Mouse (Mus musculus) intestine, embryonic 15.5 days (tissue): ENCODE measurements around the gene Olfr199. TPM values are rescaled to one million over a fixed set of nuclear protein-coding genes. Genes with fewer than 3 reads are reported as not detected.
"Not testable (repeated sequence)": the region's sequence is repeated elsewhere in the genome, so short reads cannot be mapped to it uniquely, and the experiment has no call there.

ENCODE experiments used
- ATAC-seq: fragments of 200-750 bp; cut with Nextera tagmentation; 2 replicates; pipeline ENCODE4 v1.8.0; 2017; ENCODE audit warnings: moderate TSS enrichment, moderate library complexity
- H3K27ac ChIP-seq: fragments of 300-500 bp; sonication (generic); 2 replicates; pipeline ENCODE4 v1.5.1; 2015; ENCODE audit warnings: mild to moderate bottlenecking, inconsistent platforms
- H3K27me3 ChIP-seq: fragments of 300-500 bp; sonication (generic); replicated peaks from 2 replicates; pipeline ENCODE4 v1.6.1; 2015; ENCODE audit warnings: inconsistent platforms
- H3K36me3 ChIP-seq: fragments of 300-500 bp; sonication (generic); 2 replicates; pipeline ENCODE4 v1.6.1; 2015; ENCODE audit warnings: inconsistent platforms
- H3K4me1 ChIP-seq: fragments of 300-500 bp; sonication (generic); replicated peaks from 2 replicates; pipeline ENCODE4 v1.6.1; 2015; ENCODE audit warnings: inconsistent platforms
- H3K4me2 ChIP-seq: fragments of 300-500 bp; sonication (generic); replicated peaks from 2 replicates; pipeline ENCODE4 v1.6.1; 2015; ENCODE audit warnings: mild to moderate bottlenecking, inconsistent platforms
- H3K4me3 ChIP-seq: fragments of 300-500 bp; sonication (generic); replicated peaks from 2 replicates; pipeline ENCODE4 v1.5.1; 2015; ENCODE audit warnings: inconsistent platforms
- H3K9ac ChIP-seq: fragments of 300-500 bp; sonication (generic); 2 replicates; pipeline ENCODE4 v1.6.1; 2015; ENCODE audit warnings: inconsistent platforms
- H3K9me3 ChIP-seq: fragments of 300-500 bp; sonication (generic); 2 replicates; pipeline ENCODE4 v1.6.1; 2016; ENCODE audit warnings: inconsistent platforms
- WGBS: fragments of 180-500 bp; shearing (Covaris S2); methylation state at CpG from one replicate; pipeline ENCODE4 v1.1.7; 2015; 5-methylcytosine and 5-hydroxymethylcytosine counted together
- polyA plus RNA-seq: library from polyadenylated mRNA; unstranded; fragments of >200 nt; fragmentation: Nextera tagmentation; extraction: Ambion mirVana; gene quantifications from 2 replicates; pipeline ENCODE4 v1.2.1, GENCODE M21; 2015

Gene Olfr199
- not detected in 2 replicates for polyA plus RNA-seq

DNA sequence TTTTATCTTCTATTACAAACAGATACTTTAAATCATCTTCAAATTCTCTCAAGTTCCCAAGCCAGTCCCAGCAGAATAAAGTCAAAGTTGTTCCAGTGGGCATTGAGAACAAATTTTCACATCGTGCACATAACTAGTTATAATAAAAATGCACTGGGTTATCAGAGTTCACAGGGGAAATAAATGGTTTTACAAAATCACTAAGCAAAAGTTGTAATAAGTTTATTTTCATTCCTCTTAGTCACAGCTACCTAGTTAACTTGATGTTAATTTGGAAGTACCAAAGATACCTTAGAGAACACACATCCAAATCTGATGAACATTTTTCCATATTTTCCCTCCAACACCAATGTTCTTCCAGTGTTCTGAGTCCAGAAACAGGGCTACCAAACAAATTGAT, at the start of gene Olfr199:
Olfr199 (minus strand) TSS at position 101 of the 400 bp plus-strand sequence.
- H3K4me3 ChIP-seq, H3K9ac ChIP-seq, H3K4me2 ChIP-seq, ATAC-seq, H3K27me3 ChIP-seq, H3K9me3 ChIP-seq, H3K4me1 ChIP-seq, H3K36me3 ChIP-seq, H3K27ac ChIP-seq: not testable (repeated sequence)
- 81% methylated on average over 1 of the region's 1 CpGs for WGBS

DNA sequence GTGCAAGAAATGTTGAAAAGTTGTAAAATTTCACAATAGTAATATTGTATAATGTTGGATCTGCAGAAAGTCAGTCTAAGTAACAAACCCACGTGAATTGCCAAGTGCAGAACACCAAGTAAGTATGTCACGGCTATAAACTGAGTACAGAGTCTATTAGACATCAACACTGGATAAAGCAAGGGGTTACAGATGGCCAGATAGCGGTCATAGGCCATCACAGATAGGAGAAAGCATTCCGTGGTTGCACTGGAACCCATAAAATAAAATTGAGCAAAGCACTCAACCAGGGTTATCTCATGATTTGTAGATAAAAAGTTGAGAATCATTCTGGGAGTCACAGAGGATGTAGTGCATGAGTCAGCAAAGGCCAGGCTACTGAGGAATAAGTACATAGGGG, 49.5 kb upstream of the Olfr199 start:
- H3K4me3 ChIP-seq, H3K9ac ChIP-seq, H3K4me2 ChIP-seq, H3K36me3 ChIP-seq, H3K9me3 ChIP-seq, H3K27ac ChIP-seq, ATAC-seq, H3K27me3 ChIP-seq, H3K4me1 ChIP-seq: not testable (repeated sequence)
- WGBS, result 65% methylated on average over 4 of the region's 4 CpGs

DNA sequence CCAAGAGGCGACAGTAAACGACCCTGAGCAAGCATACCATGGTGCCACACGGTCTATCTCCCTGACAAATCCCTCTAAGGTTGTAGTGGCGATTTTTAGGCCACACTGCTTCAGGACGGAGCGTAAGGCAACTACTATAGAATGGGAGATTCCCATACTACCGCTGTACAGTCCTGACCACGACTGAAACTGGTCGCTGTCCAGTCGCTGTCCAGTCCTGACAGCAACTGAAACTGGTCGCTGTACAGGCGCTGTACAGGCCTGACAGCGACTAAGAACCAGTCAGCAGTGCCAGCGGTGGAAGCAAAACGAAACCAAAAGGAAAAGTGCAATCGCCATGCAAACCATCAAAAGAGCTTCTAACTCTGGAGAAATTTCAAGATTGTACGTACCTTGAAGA, 30.1 kb upstream of the Olfr199 start:
- no peaks in the 10 kb centered on the region for H3K27me3 ChIP-seq
- no peak overlapping the region for H3K4me2 ChIP-seq
- ATAC-seq, result no peak
- no peak overlapping the region for H3K4me3 ChIP-seq
- H3K9me3 ChIP-seq, result no peaks in the 10 kb centered on the region
- H3K27ac ChIP-seq, result no peak overlapping the region
- 84% methylated on average over 17 of the region's 17 CpGs for WGBS
- no peak overlapping the region for H3K9ac ChIP-seq
- H3K4me1 ChIP-seq, result no peaks in the 10 kb centered on the region
- H3K36me3 ChIP-seq, result no peaks in the 10 kb centered on the region

DNA sequence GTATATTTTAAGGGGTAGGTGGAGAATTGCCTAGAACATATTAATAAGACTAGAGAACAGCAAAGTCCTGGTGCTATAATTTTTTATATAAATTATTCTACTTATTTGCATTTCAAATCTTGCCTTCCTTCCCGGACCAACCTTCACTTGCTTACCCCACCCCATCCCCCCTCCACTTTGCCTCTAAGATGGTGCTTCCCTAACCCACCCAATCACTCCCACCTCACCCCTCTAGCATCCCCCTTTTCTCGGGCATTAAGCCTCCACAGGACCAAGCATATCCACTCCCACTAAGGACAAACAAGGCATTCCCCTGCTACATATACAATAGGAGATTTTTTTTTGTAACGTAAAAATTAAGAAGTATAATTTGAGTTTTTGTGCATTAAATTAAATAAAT, 1.7 kb downstream of the Olfr199 start:
- WGBS, result 76% methylated on average over 3 of the region's 3 CpGs
- H3K9me3 ChIP-seq, H3K27ac ChIP-seq, H3K4me2 ChIP-seq, H3K9ac ChIP-seq, H3K27me3 ChIP-seq, H3K4me1 ChIP-seq, H3K36me3 ChIP-seq, H3K4me3 ChIP-seq, ATAC-seq: not testable (repeated sequence)

DNA sequence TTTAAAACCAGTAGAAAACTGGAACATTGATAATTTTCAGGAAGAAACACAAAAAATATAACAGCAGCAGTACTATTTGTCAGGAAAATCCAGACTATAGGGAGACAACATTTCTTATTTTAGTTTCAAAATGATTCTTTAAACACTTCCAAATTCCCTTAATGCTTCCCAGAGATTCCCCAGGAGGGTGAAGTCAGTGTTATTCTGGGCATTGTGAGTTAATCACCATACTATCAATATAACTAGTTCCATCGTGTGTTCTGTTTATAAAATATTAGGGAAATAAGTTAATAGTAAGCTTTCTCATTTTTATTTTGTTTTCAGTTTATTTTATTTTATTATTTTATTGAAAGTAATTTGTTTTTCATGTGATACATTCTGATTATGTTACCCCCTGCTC, 16.1 kb downstream of the Olfr199 start, which contains the start of gene Olfr198:
Olfr198 (minus strand) TSS at position 101 of the 400 bp plus-strand sequence.
- not testable (repeated sequence) for H3K4me2 ChIP-seq, ATAC-seq, H3K9ac ChIP-seq, H3K4me3 ChIP-seq, H3K27ac ChIP-seq, H3K4me1 ChIP-seq, H3K36me3 ChIP-seq, H3K27me3 ChIP-seq, H3K9me3 ChIP-seq
- WGBS, result 60% methylated on average over 1 of the region's 1 CpGs

- Histone ChIP-seq H3K4me2 (no peak within 1 kb of the TSS), H3K9ac (no peak within 1 kb of the TSS), H3K4me3 (no peak within 1 kb of the TSS), H3K9me3 (no peaks in the 10 kb centered on the region), H3K27ac (no peak within 1 kb of the TSS), H3K27me3 (no peaks in the 10 kb centered on the region), H3K4me1 (no peaks in the 10 kb centered on the region), H3K36me3 (no peaks in the 10 kb centered on the region)
- no peak for ATAC-seq
- 72% methylated on average over 3 of the region's 3 CpGs for WGBS
Observed at GRCm38 (mm10) chr16:59170354-59170753, 49.2 kb downstream of the Olfr199 start, which contains the start of gene Olfr196. Gene Olfr196, minus strand, starts transcription at chr16:59170454.

Other genes with a start within 250 kb of the Olfr199 start
- not detected in 2 replicates for gene Olfr183, start 224.4 kb downstream of the Olfr199 start, polyA plus RNA-seq
- gene Olfr186, start 189.5 kb downstream of the Olfr199 start, polyA plus RNA-seq, result not detected in 2 replicates
- gene Olfr187, start 180.0 kb downstream of the Olfr199 start, polyA plus RNA-seq, result not detected in 2 replicates
- not detected in 2 replicates for gene Olfr190, start 141.8 kb downstream of the Olfr199 start, polyA plus RNA-seq
- not detected in 2 replicates for gene Olfr191, start 129.9 kb downstream of the Olfr199 start, polyA plus RNA-seq
- gene Olfr193, start 107.9 kb downstream of the Olfr199 start, polyA plus RNA-seq, result not detected in 2 replicates
- gene Olfr194, start 98.7 kb downstream of the Olfr199 start, polyA plus RNA-seq, result not detected in 2 replicates
- gene Olfr195, start 72.7 kb downstream of the Olfr199 start, polyA plus RNA-seq, result not detected in 2 replicates
- not detected in 2 replicates for gene Olfr196, start 49.3 kb downstream of the Olfr199 start, polyA plus RNA-seq
- not detected in 2 replicates for gene Olfr198, start 16.2 kb downstream of the Olfr199 start, polyA plus RNA-seq
- not detected in 2 replicates for gene Olfr201, start 52.9 kb upstream of the Olfr199 start, polyA plus RNA-seq
- gene Olfr202, start 67.0 kb upstream of the Olfr199 start, polyA plus RNA-seq, result not detected in 2 replicates
- gene Olfr203, start 79.1 kb upstream of the Olfr199 start, polyA plus RNA-seq, result not detected in 2 replicates
- not detected in 2 replicates for gene Olfr204, start 98.5 kb upstream of the Olfr199 start, polyA plus RNA-seq
- not detected in 2 replicates for gene Olfr205, start 111.4 kb upstream of the Olfr199 start, polyA plus RNA-seq
- not detected in 2 replicates for gene Olfr206, start 129.5 kb upstream of the Olfr199 start, polyA plus RNA-seq
- not detected in 2 replicates for gene Olfr209, start 144.2 kb upstream of the Olfr199 start, polyA plus RNA-seq
- gene Gabrr3, start 187.6 kb upstream of the Olfr199 start, polyA plus RNA-seq, result 0.03 TPM in 1 of 2 replicates, not detected in the other